ENCODE assay signal across 11 mouse cellular contexts in the genomic region with DNA sequence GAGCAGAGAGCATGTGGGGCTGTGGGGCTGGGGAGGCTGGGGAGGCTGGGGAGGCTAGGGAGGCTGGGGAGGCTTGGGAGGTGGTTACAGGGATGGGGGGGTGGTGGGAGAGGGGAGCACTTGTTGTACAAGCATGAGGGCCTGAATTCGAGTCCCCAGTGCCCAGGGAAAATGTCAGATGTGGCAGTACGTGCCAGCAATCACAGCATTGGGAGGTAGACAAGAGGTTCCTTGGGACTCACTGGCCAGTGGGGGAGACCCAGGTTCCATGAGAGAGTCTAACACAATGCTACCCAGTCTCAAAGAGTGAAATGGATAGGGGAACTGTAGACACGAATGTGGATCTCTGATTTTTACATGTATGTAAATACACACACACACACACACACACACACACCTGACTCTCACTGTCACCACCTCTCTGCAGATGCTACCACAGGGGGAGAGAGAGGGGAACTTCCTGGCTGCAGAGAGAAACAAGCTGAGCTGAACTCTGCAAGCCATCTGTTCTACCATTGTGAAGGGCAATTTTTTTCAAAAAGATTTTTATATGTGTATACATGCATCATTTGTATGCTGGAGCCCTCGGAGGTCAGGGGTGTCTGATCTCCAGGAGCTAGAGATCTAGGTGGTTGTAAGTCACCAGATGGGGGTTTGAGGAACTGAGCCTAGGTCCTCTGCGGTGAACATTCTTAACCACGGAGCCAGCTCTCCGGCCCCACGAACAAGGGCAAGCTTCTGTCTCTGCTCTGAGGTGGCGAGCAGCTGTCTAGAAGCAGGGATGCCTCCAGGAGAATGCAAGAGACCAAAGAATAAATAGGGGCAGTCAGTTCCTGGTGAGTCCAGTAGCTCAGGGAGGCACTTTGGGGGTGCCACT. TPM values are rescaled to one million over a fixed set of nuclear protein-coding genes. Genes with fewer than 3 reads are reported as not detected.
DNase-seq lines count a peak whose midpoint lies in the region; ATAC-seq and TF ChIP-seq lines count a peak whose summit lies in the region.
"Had no signal": no experiment of that assay in that cellular context is flagged by ENCODE, and none has a peak within 500 bp of the region (broad histone marks: within the 10 kb centered on the region; RNA-seq: fewer than 3 reads in every experiment).

No protein-coding gene starts in this region.

- H3K27ac ChIP-seq in hindbrain, postnatal 0 days: peak overlapping the region; percentile 26; the same call in 1 of the 2 replicates
- no peak overlapping the region for H3K27ac ChIP-seq in hindbrain, embryonic 13.5 days
- H3K27ac ChIP-seq in bone marrow, adult 2 months (ENCODE audit: control insufficient read depth, insufficient read depth, low read depth, low read length, poor library complexity): peak overlapping the region; percentile 87
- peak overlapping the region; percentile 12; the same call in 1 of the 2 replicates for H3K27ac ChIP-seq in limb, embryonic 10.5 days
- peak overlapping the region; percentile 1; the same call in 1 of the 2 replicates for H3K27ac ChIP-seq in stomach, embryonic 16.5 days (ENCODE audit: low read length)
- H3K27ac ChIP-seq: liver, embryonic 14.5 days; neural tube, embryonic 15.5 days had no signal

- TF ChIP-seq POLR2A in bone marrow, adult 2 months (IDR thresholded peaks at IDR 0.05; ENCODE audit: borderline replicate concordance, control insufficient read depth, low read depth, low read length): no peak

- no peak for DNase-seq in hindbrain, postnatal 0 days (ENCODE audit: low spot score)
- no peak for DNase-seq in limb, embryonic 10.5 days (ENCODE audit: low spot score)
- DNase-seq in kidney, postnatal 4 days: no peak
- no peak for DNase-seq in testis, postnatal 10 days (ENCODE audit: low spot score)
- DNase-seq in lung, postnatal 14 days: no peak
- DNase-seq: kidney, adult 8-10 months had no signal

- peaks cover 7% of the 10 kb centered on the region for H3K4me1 ChIP-seq in hindbrain, postnatal 0 days (ENCODE audit: insufficient read depth, low read length)
- peaks cover 14% of the 10 kb centered on the region for H3K4me1 ChIP-seq in hindbrain, embryonic 13.5 days (replicated peaks)
- peaks cover 20% of the 10 kb centered on the region for H3K4me1 ChIP-seq in bone marrow, adult 2 months (ENCODE audit: control insufficient read depth, insufficient read depth, low read length)
- H3K4me1 ChIP-seq in limb, embryonic 10.5 days: peaks cover 32% of the 10 kb centered on the region
- peaks cover 7% of the 10 kb centered on the region; the same call in 1 of the 2 replicates for H3K4me1 ChIP-seq in stomach, embryonic 16.5 days (ENCODE audit: control insufficient read depth, insufficient read depth, low read length)

- 72% methylated on average over 9 of the region's 9 CpGs for WGBS in hindbrain, postnatal 0 days
- WGBS in hindbrain, embryonic 13.5 days: 85% methylated on average over 9 of the region's 9 CpGs
- 9% methylated on average over 9 of the region's 9 CpGs for WGBS in bone marrow, adult 2 months
- 87% methylated on average over 9 of the region's 9 CpGs for WGBS in limb, embryonic 10.5 days
- 76% methylated on average over 9 of the region's 9 CpGs for WGBS in stomach, embryonic 16.5 days

- no peak overlapping the region for H3K4me3 ChIP-seq in hindbrain, postnatal 0 days (ENCODE audit: low read length)
- H3K4me3 ChIP-seq in hindbrain, embryonic 13.5 days: no peak overlapping the region
- H3K4me3 ChIP-seq in bone marrow, adult 2 months (replicated peaks; ENCODE audit: control insufficient read depth, low read depth, low read length): no peak overlapping the region
- H3K4me3 ChIP-seq in limb, embryonic 10.5 days: no peak overlapping the region
- H3K4me3 ChIP-seq in stomach, embryonic 16.5 days (replicated peaks; ENCODE audit: low read length): no peak overlapping the region
- H3K4me3 ChIP-seq: neural tube, embryonic 15.5 days had no signal

- no peak for TF ChIP-seq CTCF in hindbrain, postnatal 0 days (IDR thresholded peaks at IDR 0.05; ENCODE audit: low read depth)
- TF ChIP-seq CTCF in bone marrow, adult 2 months (IDR thresholded peaks at IDR 0.05; ENCODE audit: control insufficient read depth, insufficient read depth, low read length): no peak

- H3K9me3 ChIP-seq in hindbrain, postnatal 0 days (ENCODE audit: low read length): no peaks in the 10 kb centered on the region
- H3K9me3 ChIP-seq in hindbrain, embryonic 13.5 days: no peaks in the 10 kb centered on the region
- H3K9me3 ChIP-seq in limb, embryonic 10.5 days (replicated peaks): no peaks in the 10 kb centered on the region
- no peaks in the 10 kb centered on the region for H3K9me3 ChIP-seq in stomach, embryonic 16.5 days (replicated peaks; ENCODE audit: control insufficient read depth, low read length)
- H3K9me3 ChIP-seq: neural tube, embryonic 15.5 days had no signal

- H3K9ac ChIP-seq in hindbrain, postnatal 0 days (replicated peaks; ENCODE audit: low read length): no peak overlapping the region
- no peak overlapping the region for H3K9ac ChIP-seq in hindbrain, embryonic 13.5 days
- no peak overlapping the region for H3K9ac ChIP-seq in stomach, embryonic 16.5 days (ENCODE audit: low read length)
- H3K9ac ChIP-seq: liver, embryonic 14.5 days; neural tube, embryonic 15.5 days had no signal

- no peak overlapping the region for H3K4me2 ChIP-seq in hindbrain, postnatal 0 days (ENCODE audit: low read depth, low read length)
- H3K4me2 ChIP-seq in hindbrain, embryonic 13.5 days: no peak overlapping the region
- H3K4me2 ChIP-seq in stomach, embryonic 16.5 days (ENCODE audit: low read depth, low read length): no peak overlapping the region
- H3K4me2 ChIP-seq: neural tube, embryonic 15.5 days had no signal

- H3K36me3 ChIP-seq in hindbrain, postnatal 0 days (ENCODE audit: insufficient read depth, low read length): no peaks in the 10 kb centered on the region
- H3K36me3 ChIP-seq in hindbrain, embryonic 13.5 days: no peaks in the 10 kb centered on the region
- peaks cover 21% of the 10 kb centered on the region for H3K36me3 ChIP-seq in limb, embryonic 10.5 days
- H3K36me3 ChIP-seq in stomach, embryonic 16.5 days (ENCODE audit: control insufficient read depth, insufficient read depth, low read length): no peaks in the 10 kb centered on the region
- H3K36me3 ChIP-seq: neural tube, embryonic 15.5 days had no signal

- H3K27me3 ChIP-seq in hindbrain, postnatal 0 days (ENCODE audit: insufficient read depth, low read length): no peaks in the 10 kb centered on the region
- H3K27me3 ChIP-seq in hindbrain, embryonic 13.5 days: no peaks in the 10 kb centered on the region
- no peaks in the 10 kb centered on the region for H3K27me3 ChIP-seq in limb, embryonic 10.5 days (ENCODE audit: low read depth, poor library complexity, severe bottlenecking)
- H3K27me3 ChIP-seq in stomach, embryonic 16.5 days (ENCODE audit: control insufficient read depth, insufficient read depth, low read length): no peaks in the 10 kb centered on the region
- H3K27me3 ChIP-seq: neural tube, embryonic 15.5 days had no signal

- no peak for ATAC-seq in hindbrain, postnatal 0 days
- no peak for ATAC-seq in hindbrain, embryonic 13.5 days (ENCODE audit: low FRiP score)
- ATAC-seq in stomach, embryonic 16.5 days (ENCODE audit: insufficient read depth, low FRiP score): no peak

RNA-seq across cellular contexts. Expression of a gene that starts 28.0 kb away (rescaled TPM):
- total RNA-seq in hindbrain, postnatal 0 days (2014; rRNA removed): 1.7 and 2.2 TPM in 2 replicates
- polyA plus RNA-seq in hindbrain, postnatal 0 days (2015; fragmentation: Nextera tagmentation; extraction: Ambion mirVana): 0.94 and 1.1 TPM in 2 replicates
- polyA plus RNA-seq in hindbrain, embryonic 13.5 days (2015; fragmentation: Nextera tagmentation; extraction: Ambion mirVana): 1.8 and 2.2 TPM in 2 replicates
- 18.2 and 30.0 TPM in 2 replicates for polyA plus RNA-seq in bone marrow, adult 2 months (2011; ENCODE audit: insufficient read depth, insufficient read length, low replicate concordance, missing spikeins)
- 9.6 and 11.8 TPM in 2 replicates for polyA plus RNA-seq in limb, embryonic 10.5 days (2016; fragmentation: Nextera tagmentation; extraction: Ambion mirVana)
- 5.6 and 7.0 TPM in 2 replicates for polyA plus RNA-seq in stomach, embryonic 16.5 days (2015; fragmentation: Nextera tagmentation; extraction: Ambion mirVana)

RNA-seq across cellular contexts. Expression of a gene that starts 29.7 kb away (rescaled TPM):
- total RNA-seq in hindbrain, postnatal 0 days (2014; rRNA removed): 30.3 and 30.6 TPM in 2 replicates
- polyA plus RNA-seq in hindbrain, postnatal 0 days (2015; fragmentation: Nextera tagmentation; extraction: Ambion mirVana): 6.5 TPM in 2 replicates
- 5.9 and 6.6 TPM in 2 replicates for polyA plus RNA-seq in hindbrain, embryonic 13.5 days (2015; fragmentation: Nextera tagmentation; extraction: Ambion mirVana)
- polyA plus RNA-seq in bone marrow, adult 2 months (2011; ENCODE audit: insufficient read depth, insufficient read length, low replicate concordance, missing spikeins): 6.5 and 17.7 TPM in 2 replicates
- polyA plus RNA-seq in limb, embryonic 10.5 days (2016; fragmentation: Nextera tagmentation; extraction: Ambion mirVana): 4.4 and 4.9 TPM in 2 replicates
- 5.0 and 7.2 TPM in 2 replicates for polyA plus RNA-seq in stomach, embryonic 16.5 days (2015; fragmentation: Nextera tagmentation; extraction: Ambion mirVana)

RNA-seq across cellular contexts. Expression of a gene that starts 49.6 kb away (rescaled TPM):
- total RNA-seq in hindbrain, postnatal 0 days (2014; rRNA removed): 15.8 and 18.7 TPM in 2 replicates
- polyA plus RNA-seq in hindbrain, postnatal 0 days (2015; fragmentation: Nextera tagmentation; extraction: Ambion mirVana): 6.9 and 7.2 TPM in 2 replicates
- polyA plus RNA-seq in hindbrain, embryonic 13.5 days (2015; fragmentation: Nextera tagmentation; extraction: Ambion mirVana): 8.0 and 8.3 TPM in 2 replicates
- 5.0 and 7.2 TPM in 2 replicates for polyA plus RNA-seq in bone marrow, adult 2 months (2011; ENCODE audit: insufficient read depth, insufficient read length, low replicate concordance, missing spikeins)
- polyA plus RNA-seq in limb, embryonic 10.5 days (2016; fragmentation: Nextera tagmentation; extraction: Ambion mirVana): 8.2 and 9.7 TPM in 2 replicates
- polyA plus RNA-seq in stomach, embryonic 16.5 days (2015; fragmentation: Nextera tagmentation; extraction: Ambion mirVana): 8.0 and 8.3 TPM in 2 replicates
